Mouse (Mus musculus) adrenal gland, postnatal 10 days (tissue): ENCODE data around the gene Vgll4. TPM values are rescaled to one million over a fixed set of nuclear protein-coding genes. Genes with fewer than 3 reads are reported as not detected.

Source experiments
- total RNA-seq, 2 experiments: library from RNA; stranded (reverse); gene quantifications; 2 replicates each; pipeline ENCODE4 v1.2.3; 2021

Vgll4 gene
- total RNA-seq, 2 experiments from 2014 or later = 82.4 to 93.1 TPM

Other genes with a start within 250 kb of the Vgll4 start
- gene Tamm41, start 67.9 kb upstream of the Vgll4 start, total RNA-seq = 10 to 100 TPM; 28.4 to 30.5 TPM
- 10 to 100 TPM; 23.2 to 41.1 TPM for gene Syn2, start 164.9 kb upstream of the Vgll4 start, total RNA-seq